In genomic region chr2:113800846-113801245, GRCm38 (mm10) we compare ENCODE assay signal across 18 mouse cellular contexts. TPM values are rescaled to one million over a fixed set of nuclear protein-coding genes. Genes with fewer than 3 reads are reported as not detected.
"Had no signal": no experiment of that assay in that cellular context is flagged by ENCODE, and none has a peak within 500 bp of the region (broad histone marks: within the 10 kb centered on the region; RNA-seq: fewer than 3 reads in every experiment).

No protein-coding gene starts in this region.

- H3K9ac ChIP-seq: liver, postnatal 0 days; lung, embryonic 15.5 days; midbrain, embryonic 12.5 days; neural tube, embryonic 13.5 days; neural tube, embryonic 15.5 days had no signal

- H3K27me3 ChIP-seq: lung, embryonic 15.5 days; midbrain, embryonic 12.5 days; neural tube, embryonic 13.5 days; neural tube, embryonic 15.5 days had no signal

- ATAC-seq: liver, postnatal 0 days; lung, postnatal 0 days; midbrain, embryonic 16.5 days had no signal

- DNase-seq: liver, postnatal 0 days; lung, adult 2 months; lung, postnatal 4 days; midbrain, embryonic 14.5 days; retina, postnatal 1 day; right cerebral cortex, postnatal 14 days; thymus, adult 18-20 months; thymus, postnatal 14 days; thymus, postnatal 36 days had no signal

- H3K4me1 ChIP-seq: lung, embryonic 15.5 days; midbrain, embryonic 10.5 days; midbrain, embryonic 12.5 days; neural tube, embryonic 13.5 days; neural tube, embryonic 15.5 days had no signal

- H3K27ac ChIP-seq: lung, embryonic 15.5 days; midbrain, embryonic 10.5 days; midbrain, embryonic 12.5 days; neural tube, embryonic 13.5 days; neural tube, embryonic 15.5 days had no signal

- H3K9me3 ChIP-seq: lung, embryonic 15.5 days; midbrain, embryonic 10.5 days; midbrain, embryonic 12.5 days; neural tube, embryonic 13.5 days; neural tube, embryonic 15.5 days had no signal

- H3K4me2 ChIP-seq: lung, embryonic 15.5 days; midbrain, embryonic 12.5 days; neural tube, embryonic 13.5 days; neural tube, embryonic 15.5 days had no signal

- H3K4me3 ChIP-seq: lung, embryonic 15.5 days; midbrain, embryonic 10.5 days; midbrain, embryonic 12.5 days; myocyte; neural tube, embryonic 13.5 days; neural tube, embryonic 15.5 days had no signal

- H3K36me3 ChIP-seq: lung, embryonic 15.5 days; midbrain, embryonic 10.5 days; midbrain, embryonic 12.5 days; neural tube, embryonic 15.5 days had no signal

RNA-seq across cellular contexts. Expression of gene Grem1, which starts 42.4 kb away (rescaled TPM):
- total RNA-seq: megakaryocyte-erythroid progenitor cell, adult 5-6 weeks had no signal
- polyA plus RNA-seq: liver, postnatal 0 days had no signal
